Mouse (Mus musculus): Measurements from ENCODE around the gene March10. TPM values are rescaled to one million over a fixed set of nuclear protein-coding genes. Genes with fewer than 3 reads are reported as not detected.

The March10 gene
- polyA plus RNA-seq, 1 experiment from 2014 or later: 0.18 TPM

DNA sequence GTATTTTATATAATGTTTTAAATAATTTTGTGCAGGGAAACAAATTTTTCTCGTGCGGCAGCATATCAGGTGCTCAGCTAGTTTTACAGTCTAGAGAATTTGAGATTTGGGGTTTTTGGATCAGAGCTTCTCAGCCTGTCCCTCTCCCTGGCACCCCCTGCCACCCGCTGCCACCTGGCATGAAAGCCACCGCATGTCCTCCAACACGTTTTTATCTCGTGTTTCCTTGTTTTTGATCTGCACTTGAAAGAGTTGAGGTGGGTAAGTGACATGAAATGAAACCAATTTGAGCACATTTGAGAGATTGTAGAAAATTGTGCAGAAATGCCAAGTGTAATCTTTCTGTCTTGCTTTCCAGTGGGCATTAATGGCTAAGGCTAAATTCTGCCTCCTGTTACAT is 11.6 kb downstream of the March10 start:
- no peak for ATAC-seq (replicated peaks; ENCODE audit: extremely low read depth, insufficient read depth, low FRiP score)
- Histone ChIP-seq H3K36me3 (ENCODE audit: control insufficient read depth, insufficient read depth) (no peaks in the 10 kb centered on the region), H3K9me3 (replicated peaks; ENCODE audit: control insufficient read depth, low read length) (no peaks in the 10 kb centered on the region), H3K4me1 (ENCODE audit: control insufficient read depth, insufficient read depth, low read length) (no peaks in the 10 kb centered on the region), H3K9ac (ENCODE audit: low read length) (no peak overlapping the region), H3K27ac (ENCODE audit: low read length) (no peak overlapping the region), H3K4me3 (ENCODE audit: low read length) (no peak overlapping the region), H3K4me2 (ENCODE audit: low read depth, low read length) (no peak overlapping the region), H3K27me3 (ENCODE audit: control insufficient read depth, insufficient read depth, low read length) (no peaks in the 10 kb centered on the region)
- WGBS: 70% methylated on average over 6 of the region's 6 CpGs

DNA sequence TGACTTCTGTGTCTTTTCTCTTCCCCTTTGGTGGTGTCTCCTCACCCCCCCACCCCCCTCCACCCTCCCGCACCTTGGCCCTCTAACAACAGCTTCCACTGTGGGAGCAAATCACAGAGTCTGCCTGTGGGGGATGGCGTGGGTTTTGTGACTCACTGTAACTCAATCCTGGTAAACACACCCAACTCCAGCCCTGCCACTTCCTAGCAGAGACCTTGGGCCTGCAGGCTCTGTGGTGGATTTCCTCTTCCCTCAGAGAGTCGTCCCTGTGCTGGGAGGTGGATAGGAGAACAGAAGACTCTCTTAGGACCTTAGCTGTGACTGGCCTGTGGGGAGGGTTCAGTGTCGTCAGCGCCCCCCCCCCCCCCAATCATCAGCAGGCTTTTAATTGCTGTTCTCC is 13.0 kb downstream of the March10 start:
- H3K9ac ChIP-seq (ENCODE audit: low read length): no peak overlapping the region
- H3K4me1 ChIP-seq (ENCODE audit: control insufficient read depth, insufficient read depth, low read length): no peaks in the 10 kb centered on the region
- no peaks in the 10 kb centered on the region for H3K9me3 ChIP-seq (replicated peaks; ENCODE audit: control insufficient read depth, low read length)
- no peak for ATAC-seq (replicated peaks; ENCODE audit: extremely low read depth, insufficient read depth, low FRiP score)
- no peak overlapping the region for H3K27ac ChIP-seq (ENCODE audit: low read length)
- 57% methylated on average over 5 of the region's 5 CpGs for WGBS
- H3K27me3 ChIP-seq (ENCODE audit: control insufficient read depth, insufficient read depth, low read length): no peaks in the 10 kb centered on the region
- H3K4me2 ChIP-seq (ENCODE audit: low read depth, low read length): no peak overlapping the region
- no peaks in the 10 kb centered on the region for H3K36me3 ChIP-seq (ENCODE audit: control insufficient read depth, insufficient read depth)
- no peak overlapping the region for H3K4me3 ChIP-seq (ENCODE audit: low read length)

DNA sequence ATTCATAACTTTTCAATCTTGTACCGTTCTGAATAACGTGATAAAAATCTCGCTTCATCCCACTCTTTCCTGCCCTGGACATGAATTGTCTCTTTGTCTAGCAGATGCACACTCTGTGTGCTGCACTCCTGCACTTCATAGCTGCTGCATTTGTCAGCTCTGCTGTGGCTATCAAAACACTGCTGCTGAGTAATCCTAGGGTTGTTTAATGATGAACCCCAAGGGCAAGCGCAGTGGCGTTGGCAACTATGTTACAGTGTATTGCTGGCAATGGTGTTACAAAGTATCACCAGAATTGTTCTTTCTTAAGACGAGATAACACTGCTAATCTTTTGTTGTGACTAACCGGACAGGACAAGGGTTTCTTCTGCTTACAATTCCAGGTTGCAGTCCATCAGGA is 16.7 kb downstream of the March10 start:
- Histone ChIP-seq H3K4me1 (ENCODE audit: control insufficient read depth, insufficient read depth, low read length) (peaks cover 2% of the 10 kb centered on the region; the same call in 1 of the 2 replicates), H3K9ac (ENCODE audit: low read length) (no peak overlapping the region), H3K4me2 (ENCODE audit: low read depth, low read length) (no peak overlapping the region), H3K4me3 (ENCODE audit: low read length) (no peak overlapping the region), H3K27me3 (ENCODE audit: control insufficient read depth, insufficient read depth, low read length) (no peaks in the 10 kb centered on the region), H3K27ac (ENCODE audit: low read length) (no peak overlapping the region), H3K36me3 (ENCODE audit: control insufficient read depth, insufficient read depth) (no peaks in the 10 kb centered on the region), H3K9me3 (replicated peaks; ENCODE audit: control insufficient read depth, low read length) (no peaks in the 10 kb centered on the region)
- ATAC-seq (replicated peaks; ENCODE audit: extremely low read depth, insufficient read depth, low FRiP score): no peak
- 67% methylated on average over 7 of the region's 7 CpGs for WGBS

DNA sequence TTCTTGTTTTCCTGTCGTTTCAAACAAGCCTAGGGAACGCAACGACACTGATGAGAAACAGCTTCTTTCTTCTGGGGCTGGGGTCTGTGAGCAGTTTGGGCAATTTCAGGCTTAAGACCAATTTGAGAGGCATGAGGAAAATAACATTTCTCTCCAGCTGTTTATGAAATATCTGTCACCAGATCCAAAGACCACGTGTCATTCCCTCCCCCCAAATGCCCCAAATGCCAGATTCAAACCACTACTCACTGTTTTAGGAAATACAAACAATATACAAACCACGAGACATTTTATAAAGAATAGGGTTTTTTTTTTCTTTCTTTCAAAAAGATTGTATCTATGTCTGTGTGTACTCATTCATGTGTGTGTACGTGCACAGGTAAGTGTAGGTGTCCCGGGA is 17.6 kb downstream of the March10 start:
- H3K4me1 ChIP-seq (ENCODE audit: control insufficient read depth, insufficient read depth, low read length): peaks cover 2% of the 10 kb centered on the region; the same call in 1 of the 2 replicates
- no peak overlapping the region for H3K4me2 ChIP-seq (ENCODE audit: low read depth, low read length)
- no peak for ATAC-seq (replicated peaks; ENCODE audit: extremely low read depth, insufficient read depth, low FRiP score)
- no peak overlapping the region for H3K4me3 ChIP-seq (ENCODE audit: low read length)
- no peaks in the 10 kb centered on the region for H3K9me3 ChIP-seq (replicated peaks; ENCODE audit: control insufficient read depth, low read length)
- H3K27me3 ChIP-seq (ENCODE audit: control insufficient read depth, insufficient read depth, low read length): no peaks in the 10 kb centered on the region
- H3K36me3 ChIP-seq (ENCODE audit: control insufficient read depth, insufficient read depth): no peaks in the 10 kb centered on the region
- no peak overlapping the region for H3K27ac ChIP-seq (ENCODE audit: low read length)
- no peak overlapping the region for H3K9ac ChIP-seq (ENCODE audit: low read length)
- WGBS: 63% methylated on average over 7 of the region's 7 CpGs

DNA sequence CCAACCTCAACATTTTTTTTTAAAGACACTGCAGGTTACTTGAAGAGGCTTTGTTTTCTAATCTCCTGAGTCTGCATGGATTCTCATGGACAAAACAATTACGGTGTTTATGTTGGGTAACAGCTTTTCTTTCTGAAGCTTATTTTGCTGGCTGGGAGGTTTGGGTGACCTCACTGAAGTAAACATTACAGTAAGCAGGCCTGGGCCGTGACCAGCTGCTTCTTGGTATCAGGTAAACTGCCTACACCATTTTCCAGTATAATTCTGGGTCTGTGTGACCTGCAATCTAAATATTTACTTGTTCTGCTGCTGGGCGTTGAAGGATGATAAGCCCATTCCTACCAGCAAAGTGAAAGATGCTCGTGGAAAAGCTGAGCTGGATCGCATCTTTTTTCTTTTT is 30.1 kb downstream of the March10 start:
- H3K9me3 ChIP-seq (replicated peaks; ENCODE audit: control insufficient read depth, low read length): no peaks in the 10 kb centered on the region
- WGBS: 67% methylated on average over 5 of the region's 5 CpGs
- no peaks in the 10 kb centered on the region for H3K36me3 ChIP-seq (ENCODE audit: control insufficient read depth, insufficient read depth)
- no peak overlapping the region for H3K4me2 ChIP-seq (ENCODE audit: low read depth, low read length)
- no peaks in the 10 kb centered on the region for H3K27me3 ChIP-seq (ENCODE audit: control insufficient read depth, insufficient read depth, low read length)
- no peak for ATAC-seq (replicated peaks; ENCODE audit: extremely low read depth, insufficient read depth, low FRiP score)
- H3K4me1 ChIP-seq (ENCODE audit: control insufficient read depth, insufficient read depth, low read length): no peaks in the 10 kb centered on the region
- H3K27ac ChIP-seq (ENCODE audit: low read length): no peak overlapping the region
- H3K4me3 ChIP-seq (ENCODE audit: low read length): no peak overlapping the region
- H3K9ac ChIP-seq (ENCODE audit: low read length): no peak overlapping the region

DNA sequence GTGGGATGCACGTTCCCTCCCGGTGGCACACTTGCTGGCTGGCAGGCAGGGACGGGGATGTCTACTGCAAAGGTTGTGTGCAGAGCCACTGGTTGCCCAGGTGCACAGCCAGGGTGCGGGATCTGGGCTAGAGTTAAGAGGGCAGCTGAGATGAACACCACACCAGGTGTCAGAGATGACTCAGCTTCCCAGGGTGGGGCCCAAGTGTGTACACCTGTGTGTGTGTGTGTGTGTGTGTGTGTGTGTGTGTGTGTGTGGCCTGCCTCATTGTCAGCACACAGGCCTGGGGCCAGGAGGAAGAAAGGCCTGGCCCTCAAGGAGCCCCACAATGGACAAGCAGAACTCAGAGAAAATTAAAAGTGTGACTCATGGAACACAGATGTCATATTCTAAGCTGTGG is 31.9 kb downstream of the March10 start:
- H3K4me2 ChIP-seq (ENCODE audit: low read depth, low read length): no peak overlapping the region
- peaks cover 5% of the 10 kb centered on the region; the same call in 1 of the 2 replicates for H3K4me1 ChIP-seq (ENCODE audit: control insufficient read depth, insufficient read depth, low read length)
- H3K27ac ChIP-seq (ENCODE audit: low read length): no peak overlapping the region
- no peaks in the 10 kb centered on the region for H3K36me3 ChIP-seq (ENCODE audit: control insufficient read depth, insufficient read depth)
- 84% methylated on average over 4 of the region's 4 CpGs for WGBS
- ATAC-seq (replicated peaks; ENCODE audit: extremely low read depth, insufficient read depth, low FRiP score): no peak
- H3K9ac ChIP-seq (ENCODE audit: low read length): no peak overlapping the region
- H3K4me3 ChIP-seq (ENCODE audit: low read length): no peak overlapping the region
- H3K9me3 ChIP-seq (replicated peaks; ENCODE audit: control insufficient read depth, low read length): no peaks in the 10 kb centered on the region
- no peaks in the 10 kb centered on the region for H3K27me3 ChIP-seq (ENCODE audit: control insufficient read depth, insufficient read depth, low read length)

DNA sequence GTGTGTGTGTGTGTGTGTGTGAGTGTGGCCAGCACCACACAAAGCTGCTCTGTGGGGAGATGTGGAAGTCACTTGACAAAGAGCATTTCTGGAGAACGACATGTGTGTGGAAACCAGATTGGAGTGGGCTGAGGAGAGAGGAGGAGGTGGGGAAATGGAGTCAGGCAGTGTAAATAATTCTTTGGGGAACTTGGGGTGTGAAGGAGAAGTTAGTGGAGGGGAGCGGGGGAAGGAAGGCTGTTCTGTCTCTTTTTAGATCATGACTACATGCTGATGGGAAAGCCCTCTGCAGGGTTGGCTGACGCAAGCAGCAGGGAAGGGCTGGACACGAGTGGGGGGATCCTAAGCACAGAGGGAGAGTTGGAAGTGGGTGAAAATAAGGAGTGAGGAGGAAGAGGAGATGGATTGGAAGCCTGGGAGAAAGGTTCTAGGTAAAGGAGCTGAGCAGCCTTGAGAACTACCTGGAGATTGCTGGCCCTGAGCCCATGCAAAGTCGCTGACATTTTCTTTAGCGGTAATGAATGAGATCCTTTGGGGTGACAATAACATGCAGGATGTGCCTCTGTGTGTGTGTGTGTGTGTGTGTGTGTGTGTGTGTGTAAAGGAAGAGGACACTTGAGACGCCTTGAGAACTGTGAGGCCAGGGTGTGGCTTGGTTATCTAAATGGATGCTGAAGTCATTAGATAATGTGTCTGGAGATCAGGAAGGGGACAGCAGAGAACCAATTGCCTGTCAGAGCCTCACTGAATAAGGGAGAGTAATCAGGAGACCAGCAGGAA is 35.7 kb downstream of the March10 start:
- WGBS: 26% methylated on average over 7 of the region's 7 CpGs
- H3K9ac ChIP-seq (ENCODE audit: low read length): no peak overlapping the region
- no peaks in the 10 kb centered on the region for H3K9me3 ChIP-seq (replicated peaks; ENCODE audit: control insufficient read depth, low read length)
- H3K4me2 ChIP-seq (ENCODE audit: low read depth, low read length): no peak overlapping the region; the same call in 1 of the 2 replicates
- no peak overlapping the region for H3K27ac ChIP-seq (ENCODE audit: low read length)
- no peaks in the 10 kb centered on the region for H3K27me3 ChIP-seq (ENCODE audit: control insufficient read depth, insufficient read depth, low read length)
- no peak overlapping the region for H3K4me3 ChIP-seq (ENCODE audit: low read length)
- no peaks in the 10 kb centered on the region for H3K36me3 ChIP-seq (ENCODE audit: control insufficient read depth, insufficient read depth)
- ATAC-seq (replicated peaks; ENCODE audit: extremely low read depth, insufficient read depth, low FRiP score): no peak
- H3K4me1 ChIP-seq (ENCODE audit: control insufficient read depth, insufficient read depth, low read length): peaks cover 5% of the 10 kb centered on the region; the same call in 1 of the 2 replicates

DNA sequence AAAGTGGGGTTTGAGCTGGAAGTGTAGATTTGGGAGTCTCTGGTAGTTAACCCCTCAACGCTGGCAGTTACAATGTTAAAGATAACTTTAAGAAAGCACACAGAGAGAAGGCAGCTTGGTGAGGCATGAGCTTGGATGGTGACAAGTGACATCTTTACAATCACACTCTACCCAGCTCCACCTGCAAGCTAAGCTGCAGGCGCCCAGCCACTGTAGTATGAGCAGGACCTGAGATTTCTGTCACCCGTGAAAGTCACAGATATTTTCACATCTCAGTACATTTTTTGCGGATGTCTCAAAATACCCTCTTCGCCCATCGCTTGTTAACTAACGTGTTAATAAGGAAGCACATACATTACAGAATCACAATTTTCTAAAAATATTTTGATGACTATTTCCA is 36.6 kb downstream of the March10 start:
- Histone ChIP-seq H3K9me3 (replicated peaks; ENCODE audit: control insufficient read depth, low read length) (no peaks in the 10 kb centered on the region), H3K4me2 (ENCODE audit: low read depth, low read length) (no peak overlapping the region), H3K4me1 (ENCODE audit: control insufficient read depth, insufficient read depth, low read length) (peaks cover 5% of the 10 kb centered on the region; the same call in 1 of the 2 replicates), H3K27me3 (ENCODE audit: control insufficient read depth, insufficient read depth, low read length) (no peaks in the 10 kb centered on the region), H3K9ac (ENCODE audit: low read length) (no peak overlapping the region), H3K4me3 (ENCODE audit: low read length) (no peak overlapping the region), H3K36me3 (ENCODE audit: control insufficient read depth, insufficient read depth) (no peaks in the 10 kb centered on the region), H3K27ac (ENCODE audit: low read length) (no peak overlapping the region)
- ATAC-seq (replicated peaks; ENCODE audit: extremely low read depth, insufficient read depth, low FRiP score): no peak
- 72% methylated on average over 7 of the region's 7 CpGs for WGBS

DNA sequence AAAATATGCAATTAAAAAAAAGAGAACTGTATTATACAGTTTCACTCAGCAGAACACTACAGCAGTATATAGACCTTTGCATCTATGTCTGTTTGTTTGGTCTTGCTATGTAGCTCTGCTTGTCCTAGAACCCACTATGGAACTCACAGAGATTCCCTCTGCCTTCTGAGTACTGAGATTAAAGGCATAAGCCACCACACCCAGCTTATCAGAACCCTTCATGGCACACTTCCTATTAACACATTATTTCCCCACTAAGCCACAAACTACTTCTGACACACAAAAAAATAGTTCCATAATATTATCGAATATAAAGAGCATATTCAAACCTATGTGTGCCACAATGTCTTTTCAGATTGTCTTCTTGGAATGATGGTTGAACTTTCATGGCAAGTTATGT is 42.5 kb downstream of the March10 start:
- no peaks in the 10 kb centered on the region for H3K4me1 ChIP-seq (ENCODE audit: control insufficient read depth, insufficient read depth, low read length)
- H3K27ac ChIP-seq (ENCODE audit: low read length): no peak overlapping the region
- no peak for ATAC-seq (replicated peaks; ENCODE audit: extremely low read depth, insufficient read depth, low FRiP score)
- WGBS: 88% methylated on average over 1 of the region's 1 CpGs
- H3K9me3 ChIP-seq (replicated peaks; ENCODE audit: control insufficient read depth, low read length): no peaks in the 10 kb centered on the region
- no peak overlapping the region for H3K4me3 ChIP-seq (ENCODE audit: low read length)
- H3K9ac ChIP-seq (ENCODE audit: low read length): no peak overlapping the region
- H3K4me2 ChIP-seq (ENCODE audit: low read depth, low read length): no peak overlapping the region
- no peaks in the 10 kb centered on the region for H3K27me3 ChIP-seq (ENCODE audit: control insufficient read depth, insufficient read depth, low read length)
- no peaks in the 10 kb centered on the region for H3K36me3 ChIP-seq (ENCODE audit: control insufficient read depth, insufficient read depth)

All from heart, embryonic 16.5 days (tissue).